Mouse (Mus musculus) neural tube, embryonic 14.5 days (tissue): Measurements from ENCODE around the gene Mgarp. TPM values are rescaled to one million over a fixed set of nuclear protein-coding genes. Genes with fewer than 3 reads are reported as not detected.
"Not testable (repeated sequence)": the region's sequence is repeated elsewhere in the genome, so short reads cannot be mapped to it uniquely, and the experiment has no call there.

Experiments
- ATAC-seq: fragments of 200-750 bp; cut with Nextera tagmentation; 2 replicates; pipeline ENCODE4 v1.8.0; 2017; ENCODE audit warnings: low read depth, mild to moderate bottlenecking, moderate TSS enrichment, moderate library complexity
- H3K27ac ChIP-seq: fragments of 300-500 bp; sonication (generic); 2 replicates; pipeline ENCODE4 v1.5.1; 2014; ENCODE audit warnings: low read depth, mild to moderate bottlenecking, control low read depth, low read length, moderate library complexity, mixed read lengths
- H3K27me3 ChIP-seq: fragments of 300-500 bp; sonication (generic); 2 replicates; pipeline ENCODE4 v1.6.1; 2014; ENCODE audit warnings: low read length; ENCODE audit not compliant: control insufficient read depth, insufficient read depth
- H3K36me3 ChIP-seq: fragments of 300-500 bp; sonication (generic); 2 replicates; pipeline ENCODE4 v1.6.1; 2014; ENCODE audit warnings: low read length, mixed read lengths; ENCODE audit not compliant: control insufficient read depth, insufficient read depth
- H3K4me1 ChIP-seq: fragments of 300-500 bp; sonication (generic); 2 replicates; pipeline ENCODE4 v1.6.1; 2014; ENCODE audit warnings: low read length; ENCODE audit not compliant: control insufficient read depth, insufficient read depth
- H3K4me2 ChIP-seq: fragments of 300-500 bp; sonication (generic); 2 replicates; pipeline ENCODE4 v1.6.1; 2014; ENCODE audit warnings: mild to moderate bottlenecking, low read depth, low read length, control low read depth
- H3K4me3 ChIP-seq: fragments of 300-500 bp; sonication (generic); 2 replicates; pipeline ENCODE4 v1.5.1; 2014; ENCODE audit warnings: low read depth, low read length, control low read depth, mixed read lengths
- H3K9ac ChIP-seq: fragments of 300-500 bp; sonication (generic); replicated peaks from 2 replicates; pipeline ENCODE4 v1.6.1; 2014; ENCODE audit warnings: low read depth, mild to moderate bottlenecking, control low read depth, low read length, mixed read lengths
- H3K9me3 ChIP-seq: fragments of 300-500 bp; sonication (generic); 2 replicates; pipeline ENCODE4 v1.6.1; 2016; ENCODE audit warnings: low read length; ENCODE audit not compliant: control insufficient read depth
- WGBS: fragments of 180-500 bp; shearing (Covaris S2); extraction: QIAGEN DNeasy Blood & Tissue Kit; methylation state at CpG from one replicate; pipeline ENCODE4 v1.1.7; 2014; 5-methylcytosine and 5-hydroxymethylcytosine counted together
- polyA plus RNA-seq: library from polyadenylated mRNA; unstranded; fragments of >200 nt; fragmentation: Nextera tagmentation; extraction: Ambion mirVana; gene quantifications from 2 replicates; pipeline ENCODE4 v1.2.1, GENCODE M21; 2014

The Mgarp gene
- polyA plus RNA-seq, 1 experiment from 2014 or later = not detected

DNA sequence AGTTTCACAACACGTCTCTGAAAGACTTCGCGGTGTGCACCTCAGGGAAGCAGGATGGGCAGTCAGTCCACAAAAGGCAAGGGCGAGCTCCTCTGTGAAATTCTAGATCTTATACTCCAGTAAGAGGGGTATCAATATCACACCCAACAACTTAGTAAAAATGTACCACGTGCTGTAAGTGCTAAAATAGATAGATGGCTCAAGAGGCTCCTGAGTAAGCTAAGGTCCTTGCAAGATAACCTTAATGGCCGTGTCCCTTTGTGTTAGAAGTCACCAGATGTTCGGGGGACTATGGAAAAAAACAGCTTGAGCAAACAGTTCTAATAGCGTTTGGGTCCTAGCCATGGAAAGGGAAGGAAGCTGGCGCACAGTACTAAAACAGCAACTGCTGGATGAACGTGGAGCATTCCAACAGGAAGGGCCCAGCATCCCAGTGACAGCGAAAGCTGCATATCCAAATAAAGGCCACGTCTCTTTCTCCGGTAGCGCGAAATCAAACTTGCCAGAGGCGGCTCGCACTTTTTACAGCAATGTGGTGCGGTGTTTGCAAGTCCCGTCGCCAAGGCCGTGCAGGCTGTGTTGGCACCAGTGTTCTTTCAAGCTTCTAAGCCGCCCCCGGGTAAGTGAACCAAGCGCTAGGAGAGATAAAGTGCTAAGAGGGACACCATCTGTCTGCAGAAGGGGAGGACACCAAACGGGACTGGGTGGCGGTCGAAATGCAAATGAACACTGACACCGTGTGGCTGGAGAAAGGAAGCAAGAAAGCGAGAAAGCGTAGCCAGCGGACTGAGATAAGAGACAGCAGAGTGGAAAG is 31.6 kb downstream of the Mgarp start:
- H3K4me2 ChIP-seq = peak overlapping the region; percentile 60
- 7% methylated on average over 31 of the region's 31 CpGs for WGBS
- no peak overlapping the region for H3K27ac ChIP-seq
- peak overlapping the region; percentile 37 for H3K4me3 ChIP-seq
- peak overlapping the region; percentile 35; the same call in 1 of the 2 replicates for H3K9ac ChIP-seq
- H3K4me1 ChIP-seq = peaks cover 5% of the 10 kb centered on the region; the same call in 1 of the 2 replicates
- ATAC-seq = peak; percentile 92
- H3K36me3 ChIP-seq = no peaks in the 10 kb centered on the region
- H3K9me3 ChIP-seq = no peaks in the 10 kb centered on the region
- no peaks in the 10 kb centered on the region for H3K27me3 ChIP-seq

DNA sequence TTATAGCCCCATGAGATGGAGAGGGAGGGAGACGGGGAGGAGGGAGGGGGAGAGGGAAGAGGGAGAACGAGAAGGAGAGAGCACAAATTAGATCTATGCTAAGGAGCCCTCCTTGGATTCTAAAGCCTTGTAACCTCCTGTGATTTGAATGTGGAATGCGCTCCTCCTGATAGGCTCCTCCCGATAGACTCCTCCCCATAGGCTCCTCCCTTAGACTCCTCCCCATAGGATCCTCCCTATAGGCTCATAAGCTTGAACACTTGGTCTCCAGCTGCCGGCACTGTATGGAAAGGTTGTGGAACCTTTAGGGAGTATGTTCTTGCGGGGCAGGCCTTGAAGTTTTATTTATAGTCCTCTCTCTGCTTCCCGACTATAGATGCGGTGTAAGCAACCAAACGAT is 35.5 kb downstream of the Mgarp start:
- Histone ChIP-seq H3K27ac (no peak overlapping the region), H3K27me3 (0 out of 2 replicates have a peak, but pooled peaks cover 2% of the 10 kb centered on the region), H3K9me3 (no peaks in the 10 kb centered on the region), H3K9ac (no peak overlapping the region), H3K36me3 (no peaks in the 10 kb centered on the region), H3K4me3 (no peak overlapping the region), H3K4me1 (peaks cover 9% of the 10 kb centered on the region; the same call in 1 of the 2 replicates), H3K4me2 (no peak overlapping the region)
- no peak for ATAC-seq
- 24% methylated on average over 9 of the region's 9 CpGs for WGBS

DNA sequence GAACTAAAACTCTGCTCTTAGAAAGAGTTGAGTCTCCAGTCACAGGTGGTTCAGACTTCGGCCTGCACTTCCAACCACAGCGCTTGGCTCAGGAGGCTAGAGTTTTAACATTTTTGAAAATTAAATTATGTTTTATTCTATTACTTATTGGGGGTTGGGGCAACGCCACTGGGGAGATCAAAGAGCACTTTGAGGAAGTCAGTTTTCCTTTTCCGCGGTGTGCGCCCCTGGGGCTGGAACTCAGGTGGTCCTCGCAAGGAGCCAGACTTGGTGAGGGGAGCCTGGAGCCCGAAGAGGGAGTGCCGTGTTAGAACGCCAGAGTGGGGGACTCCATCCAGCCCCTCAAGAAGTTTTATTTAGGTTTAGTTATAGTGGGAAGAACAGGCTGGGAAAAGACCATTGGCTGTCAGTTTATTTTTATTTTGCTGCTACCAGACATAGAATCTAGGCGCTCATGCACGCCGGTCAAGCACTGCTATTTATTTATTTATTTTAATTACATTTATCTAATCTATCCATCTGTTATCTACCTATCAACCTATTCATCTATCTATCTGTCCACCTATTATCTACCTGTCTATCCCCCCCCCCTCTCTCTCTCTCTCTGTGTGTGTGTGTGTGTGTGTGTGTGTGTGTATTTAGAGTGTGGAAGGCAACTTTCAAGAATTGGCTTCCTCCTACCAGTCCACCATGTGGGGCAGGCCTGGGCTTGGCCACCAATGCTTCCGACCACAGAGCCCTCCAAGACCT is 36.8 kb downstream of the Mgarp start:
- ATAC-seq = no peak
- WGBS = 28% methylated on average over 14 of the region's 14 CpGs
- Histone ChIP-seq H3K27me3 (0 out of 2 replicates have a peak, but pooled peaks cover 2% of the 10 kb centered on the region), H3K4me3 (no peak overlapping the region; the same call in 1 of the 2 replicates), H3K27ac (no peak overlapping the region), H3K9me3 (no peaks in the 10 kb centered on the region), H3K4me2 (peak overlapping the region; percentile 53; the same call in 1 of the 2 replicates), H3K9ac (no peak overlapping the region), H3K4me1 (peaks cover 5% of the 10 kb centered on the region; the same call in 1 of the 2 replicates), H3K36me3 (no peaks in the 10 kb centered on the region)

DNA sequence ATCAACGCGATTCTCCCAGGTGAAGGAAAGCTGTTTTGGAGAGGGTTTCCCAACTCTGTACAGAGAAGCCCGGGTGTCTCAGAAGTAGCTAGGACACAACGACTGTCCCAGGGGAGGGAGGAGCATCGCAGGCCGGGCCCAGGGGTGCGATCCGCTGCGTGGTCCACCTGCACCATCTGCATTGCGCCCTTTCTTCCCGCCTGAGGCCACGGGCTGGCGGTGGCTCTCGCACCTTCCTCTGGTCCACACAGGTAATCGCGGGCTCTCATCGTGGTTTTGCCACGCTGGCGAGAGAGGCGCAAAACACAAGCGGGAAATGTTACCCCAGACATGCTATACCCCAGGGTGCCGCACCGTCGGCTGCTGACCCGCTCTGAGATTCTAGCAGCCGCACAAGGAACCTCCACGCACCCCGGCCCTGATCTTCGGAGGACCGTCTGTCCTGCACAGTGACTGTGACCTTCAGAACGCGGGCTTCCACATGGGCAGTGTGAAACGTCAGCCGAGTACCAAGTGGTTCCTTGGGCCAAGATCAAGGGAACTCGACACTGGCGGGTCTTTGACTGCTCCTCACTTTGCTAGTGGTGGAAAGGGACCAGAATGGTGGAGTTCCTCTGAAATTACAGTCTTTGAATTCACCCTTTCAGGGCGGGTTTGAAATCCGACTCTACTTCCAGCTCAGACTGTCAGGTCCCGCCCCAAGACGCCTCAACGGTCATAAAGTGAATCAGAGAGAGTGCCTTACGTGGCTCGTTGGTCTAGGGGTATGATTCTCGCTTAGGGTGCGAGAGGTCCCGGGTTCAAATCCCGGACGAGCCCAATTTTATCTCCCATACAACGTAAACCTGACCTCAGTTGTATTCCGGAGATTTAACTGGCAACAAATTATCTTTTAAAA is 37.6 kb downstream of the Mgarp start:
- Histone ChIP-seq H3K4me3 (peak overlapping the region; percentile 38), H3K4me2 (peak overlapping the region; percentile 53), H3K27ac (no peak overlapping the region), H3K9me3 (no peaks in the 10 kb centered on the region), H3K36me3 (no peaks in the 10 kb centered on the region), H3K27me3 (0 out of 2 replicates have a peak, but pooled peaks cover 2% of the 10 kb centered on the region), H3K9ac (0 out of 2 replicates have a peak overlapping the region, but pooled peaks have one; percentile 25), H3K4me1 (peaks cover 5% of the 10 kb centered on the region; the same call in 1 of the 2 replicates)
- ATAC-seq = peak; percentile 52
- 1% methylated on average over 50 of the region's 50 CpGs for WGBS

DNA sequence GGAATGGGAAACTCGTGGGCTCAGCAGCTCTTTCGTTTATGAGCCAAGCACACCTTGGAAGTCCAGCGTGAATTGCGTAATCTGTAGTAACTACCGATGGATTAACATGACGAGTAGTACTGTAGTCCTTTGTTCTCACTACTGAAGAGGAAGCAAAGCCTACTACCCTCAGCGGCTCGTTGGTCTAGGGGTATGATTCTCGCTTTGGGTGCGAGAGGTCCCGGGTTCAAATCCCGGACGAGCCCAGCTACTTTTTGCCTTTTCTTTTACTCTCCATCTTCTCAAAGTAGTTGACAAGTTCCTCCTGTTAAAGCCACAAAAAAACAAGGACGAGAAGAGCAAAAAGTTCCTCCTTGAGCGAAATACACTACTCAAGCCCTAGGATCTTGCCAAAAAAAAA is 38.4 kb downstream of the Mgarp start:
- Histone ChIP-seq H3K4me2 (peak overlapping the region; percentile 53; the same call in 1 of the 2 replicates), H3K27ac (no peak overlapping the region)
- WGBS = 1% methylated on average over 15 of the region's 15 CpGs

DNA sequence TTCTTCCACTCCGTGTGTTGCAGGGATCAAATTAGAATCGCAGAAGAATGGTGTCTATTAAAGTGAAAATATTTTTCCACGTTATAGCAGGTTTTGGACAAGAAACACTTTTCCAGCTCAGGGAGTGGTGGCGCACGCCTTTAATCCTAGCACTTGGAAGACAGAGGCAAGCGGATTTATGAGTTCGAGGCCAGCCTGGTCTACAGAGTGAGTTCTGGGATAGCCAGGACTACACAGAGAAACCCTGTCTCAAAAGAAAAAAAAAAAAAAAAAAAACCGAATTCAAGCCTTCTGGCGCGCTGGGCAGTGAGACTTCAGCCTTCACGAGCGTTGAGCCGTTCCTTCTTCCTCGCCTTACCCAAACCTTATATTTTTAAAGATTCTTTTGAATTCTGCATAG is 38.9 kb downstream of the Mgarp start:
- 0 out of 2 replicates have a peak, but pooled peaks cover 2% of the 10 kb centered on the region for H3K27me3 ChIP-seq
- ATAC-seq = no peak
- H3K4me3 ChIP-seq = peak overlapping the region; percentile 24; the same call in 1 of the 2 replicates
- no peak overlapping the region for H3K9ac ChIP-seq
- 11% methylated on average over 14 of the region's 14 CpGs for WGBS
- no peaks in the 10 kb centered on the region for H3K9me3 ChIP-seq
- H3K4me2 ChIP-seq = peak overlapping the region; percentile 18; the same call in 1 of the 2 replicates
- no peaks in the 10 kb centered on the region for H3K36me3 ChIP-seq
- peaks cover 5% of the 10 kb centered on the region; the same call in 1 of the 2 replicates for H3K4me1 ChIP-seq
- no peak overlapping the region for H3K27ac ChIP-seq

More for the DNA sequence above, 38.4 kb downstream of the Mgarp start:
- Histone ChIP-seq H3K4me1 (peaks cover 5% of the 10 kb centered on the region; the same call in 1 of the 2 replicates), H3K36me3 (no peaks in the 10 kb centered on the region), H3K27me3 (0 out of 2 replicates have a peak, but pooled peaks cover 2% of the 10 kb centered on the region), H3K9me3 (no peaks in the 10 kb centered on the region), H3K4me3 (peak overlapping the region; percentile 38; the same call in 1 of the 2 replicates), H3K9ac (no peak overlapping the region)
- 0 out of 2 replicates have a peak, but pooled peaks have one; percentile 38 for ATAC-seq

DNA sequence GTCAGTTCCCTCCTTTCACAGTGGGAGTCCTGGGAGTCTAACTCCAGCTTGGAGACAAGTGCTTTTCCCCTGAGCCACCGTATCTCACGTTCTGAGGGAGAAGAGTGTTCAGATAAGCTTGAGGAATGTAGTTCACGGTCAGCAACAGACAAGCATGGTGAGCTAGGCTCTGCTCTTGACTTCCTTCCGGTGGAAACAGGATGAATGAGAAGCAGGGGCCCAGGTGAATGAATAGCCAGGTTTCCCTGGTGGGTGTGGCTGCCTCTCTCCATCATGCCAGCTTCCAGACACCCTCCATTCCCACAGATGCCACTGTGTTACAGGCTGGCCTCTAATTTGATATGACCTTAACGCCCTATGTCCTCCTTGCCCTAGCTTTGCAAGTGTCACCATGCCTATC is 39.5 kb downstream of the Mgarp start:
- no peak overlapping the region for H3K9ac ChIP-seq
- H3K4me2 ChIP-seq = no peak overlapping the region
- no peaks in the 10 kb centered on the region for H3K9me3 ChIP-seq
- H3K4me1 ChIP-seq = peaks cover 5% of the 10 kb centered on the region; the same call in 1 of the 2 replicates
- ATAC-seq = no peak
- H3K36me3 ChIP-seq = no peaks in the 10 kb centered on the region
- H3K4me3 ChIP-seq = no peak overlapping the region
- H3K27ac ChIP-seq = no peak overlapping the region
- 0 out of 2 replicates have a peak, but pooled peaks cover 2% of the 10 kb centered on the region for H3K27me3 ChIP-seq
- WGBS = 56% methylated on average over 5 of the region's 5 CpGs

DNA sequence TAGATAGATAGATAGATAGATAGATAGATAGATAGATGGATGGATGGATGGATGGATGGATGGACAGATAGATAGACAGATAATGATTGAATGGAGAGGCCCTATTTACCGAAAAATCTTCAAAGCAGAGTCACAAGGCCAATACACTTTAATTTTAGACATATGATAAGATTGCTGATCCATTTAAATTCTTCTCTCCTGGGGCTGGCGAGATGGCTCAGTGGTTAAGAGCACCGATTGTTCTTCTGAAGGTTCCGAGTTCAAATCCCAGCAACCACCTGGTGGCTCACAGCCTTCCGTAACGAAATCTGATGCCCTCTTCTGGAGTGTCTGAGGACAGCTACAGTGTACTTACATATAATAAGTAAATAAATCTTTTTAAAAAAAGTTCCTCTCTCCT is 41.6 kb downstream of the Mgarp start:
- 86% methylated on average over 6 of the region's 6 CpGs for WGBS
- not testable (repeated sequence) for H3K27ac ChIP-seq, H3K4me2 ChIP-seq, H3K9ac ChIP-seq, H3K9me3 ChIP-seq, H3K4me3 ChIP-seq, H3K36me3 ChIP-seq, ATAC-seq, H3K27me3 ChIP-seq, H3K4me1 ChIP-seq
